Mouse (Mus musculus) neural tube, embryonic 10.5 days (tissue): ENCODE results near the gene Fbxo4.

Experiments used
- DNase-seq: peaks from one replicate; pipeline ENCODE4 v3.0.0-alpha.2; 2017; ENCODE audit warnings: low spot score; ENCODE audit errors: extremely low spot score

The Fbxo4 gene

DNA sequence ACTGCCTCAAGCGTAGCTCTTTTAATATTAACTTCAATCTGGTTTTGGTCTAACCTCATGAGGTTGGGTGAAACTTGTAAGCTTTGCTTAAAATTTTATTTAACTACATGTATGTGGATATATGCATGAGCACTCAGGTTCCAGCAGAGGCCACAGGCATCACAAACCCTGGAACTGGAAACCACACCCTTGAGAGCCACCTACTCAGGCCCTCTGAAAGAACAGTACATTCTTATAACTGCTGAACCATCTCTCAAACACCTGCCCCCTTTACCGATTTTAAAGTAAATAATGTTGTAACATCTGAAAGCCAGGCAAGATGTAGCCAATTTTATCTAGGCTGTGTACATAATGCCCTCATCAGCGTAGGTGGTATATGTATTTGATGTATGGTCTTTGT, 498 bp upstream of the Fbxo4 start:
- no peak for DNase-seq

DNA sequence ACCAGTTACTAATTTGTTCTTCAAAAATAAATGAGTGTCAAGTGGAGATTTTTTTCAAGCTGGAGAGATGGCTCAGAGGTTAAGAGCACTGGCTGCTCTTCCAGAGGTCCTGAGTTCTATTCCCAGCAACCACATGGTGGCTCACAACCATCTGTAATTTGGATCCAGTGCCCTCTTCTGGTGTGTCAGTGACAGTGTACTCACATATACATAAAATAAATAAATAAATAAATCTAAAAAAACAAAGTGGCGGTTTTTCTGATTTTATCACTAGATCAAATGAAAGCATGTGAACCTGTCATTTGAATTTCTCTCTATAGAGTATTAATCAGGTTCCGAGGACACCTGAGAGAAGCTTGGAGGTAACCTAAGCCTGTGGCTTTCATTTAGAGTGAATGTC, 1.1 kb downstream of the Fbxo4 start:
- no peak for DNase-seq

DNA sequence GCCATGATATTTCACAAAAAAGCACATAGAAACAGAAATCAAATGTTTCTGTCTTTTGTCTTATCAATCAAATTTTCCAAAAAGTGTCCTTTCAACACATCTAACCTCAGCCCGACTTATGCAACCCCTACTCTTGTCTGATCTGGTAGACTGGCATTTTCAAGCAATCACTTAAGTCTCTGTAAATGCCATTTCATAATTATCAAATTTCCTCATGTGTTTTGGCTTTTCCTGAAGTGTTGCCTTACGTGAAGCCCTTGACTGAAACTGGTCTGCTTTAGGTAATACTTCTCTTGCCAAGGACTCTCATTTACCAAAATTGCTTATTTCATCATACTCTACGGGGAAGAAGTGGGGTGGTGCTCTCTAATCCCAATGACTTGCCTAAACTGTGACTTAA, 6.1 kb downstream of the Fbxo4 start:
- no peak for DNase-seq

DNA sequence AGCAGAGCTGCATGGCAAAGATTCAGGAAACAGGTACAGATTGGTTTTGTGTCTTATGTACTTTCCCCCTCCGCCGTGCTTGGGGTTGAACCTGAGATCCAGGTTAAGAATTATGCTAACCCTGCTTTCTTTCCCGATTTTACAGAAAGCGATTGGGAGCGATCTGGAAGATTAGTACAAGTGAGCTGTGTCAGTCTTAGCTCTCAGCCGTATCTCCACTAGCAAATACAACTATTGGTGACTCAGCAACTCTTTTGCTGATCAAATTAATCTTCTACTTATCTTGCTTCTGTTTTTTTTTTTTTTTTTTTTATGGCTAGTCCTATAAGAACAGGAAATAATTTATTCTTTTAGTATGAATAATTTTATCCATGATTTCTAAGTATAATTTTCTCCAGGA, 9.2 kb downstream of the Fbxo4 start:
- DNase-seq = no peak

DNA sequence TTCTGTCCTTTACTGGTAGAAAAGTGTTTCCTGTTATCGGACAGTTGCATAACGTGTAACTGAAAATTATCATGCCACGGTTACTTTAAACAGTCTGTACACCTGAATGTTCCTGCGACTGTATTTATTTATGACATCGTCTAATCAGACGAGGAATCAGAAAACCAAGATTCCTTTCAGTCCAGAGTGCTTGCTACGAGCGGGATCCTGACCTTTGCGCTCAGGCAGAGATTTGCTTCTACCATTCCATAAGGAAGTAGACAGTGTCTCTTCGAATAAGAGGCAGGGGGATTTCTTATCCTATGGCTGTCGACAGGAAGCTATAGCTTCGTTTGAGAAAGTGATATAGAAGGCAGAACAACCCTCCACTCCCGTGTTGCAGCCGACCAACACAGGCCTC, 9.6 kb downstream of the Fbxo4 start:
- no peak for DNase-seq

DNA sequence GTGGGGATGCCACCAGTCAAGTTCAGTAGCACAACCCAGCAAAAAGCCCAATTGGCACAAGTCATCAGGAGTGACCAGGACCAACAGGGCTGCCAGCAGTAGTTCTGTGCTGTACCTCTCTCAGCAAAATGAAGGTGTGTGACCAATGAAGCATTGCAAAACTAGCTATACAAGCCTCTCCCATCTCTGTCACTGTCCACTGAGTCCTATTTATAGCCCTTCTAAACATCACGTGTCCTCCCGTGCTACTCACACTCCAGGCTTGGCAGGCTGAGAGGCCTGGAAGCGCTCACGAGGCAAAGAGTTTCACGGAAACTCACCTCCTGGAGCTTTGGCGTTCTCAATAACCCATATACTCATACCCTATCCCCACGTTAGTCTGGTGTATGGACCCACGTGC, 17.1 kb downstream of the Fbxo4 start:
- no peak for DNase-seq

DNA sequence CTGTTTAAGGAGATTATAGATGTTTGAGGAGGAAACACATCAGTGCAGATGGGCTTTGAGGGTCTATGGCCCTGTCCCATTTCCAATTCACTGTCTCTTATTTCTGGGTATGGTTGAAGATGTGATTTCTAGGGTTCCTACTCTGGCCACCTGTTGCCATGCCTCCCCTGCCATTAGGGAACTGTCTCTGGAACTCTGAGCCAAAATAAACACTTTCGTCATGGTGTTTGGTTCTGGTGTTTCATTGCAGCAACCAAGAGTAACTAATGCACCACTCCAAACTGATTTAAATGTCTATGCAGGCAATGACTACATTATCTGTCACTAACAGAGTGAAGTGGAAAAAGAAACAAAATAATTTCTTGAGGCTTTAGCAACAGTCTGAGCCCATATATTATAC, 19.3 kb downstream of the Fbxo4 start:
- no peak for DNase-seq

DNA sequence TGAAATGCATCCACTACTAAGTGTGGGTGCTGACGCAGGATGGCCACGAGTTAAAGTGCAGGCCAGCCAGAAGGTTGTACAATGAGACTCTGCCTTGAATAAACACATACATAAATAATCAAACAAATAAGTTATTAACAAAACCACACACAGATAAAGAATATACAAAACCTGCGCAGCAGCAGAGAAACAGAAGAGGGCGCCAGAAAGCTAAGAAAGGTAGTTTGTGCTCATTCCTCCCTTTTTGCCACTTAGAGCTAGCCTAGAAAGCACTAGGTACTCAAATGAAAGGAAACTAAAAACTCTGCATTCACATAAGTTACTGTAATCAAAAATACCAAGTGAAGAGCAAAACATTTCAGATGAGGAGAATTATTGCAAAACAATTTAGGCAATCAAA, 21.4 kb downstream of the Fbxo4 start:
- no peak for DNase-seq

DNA sequence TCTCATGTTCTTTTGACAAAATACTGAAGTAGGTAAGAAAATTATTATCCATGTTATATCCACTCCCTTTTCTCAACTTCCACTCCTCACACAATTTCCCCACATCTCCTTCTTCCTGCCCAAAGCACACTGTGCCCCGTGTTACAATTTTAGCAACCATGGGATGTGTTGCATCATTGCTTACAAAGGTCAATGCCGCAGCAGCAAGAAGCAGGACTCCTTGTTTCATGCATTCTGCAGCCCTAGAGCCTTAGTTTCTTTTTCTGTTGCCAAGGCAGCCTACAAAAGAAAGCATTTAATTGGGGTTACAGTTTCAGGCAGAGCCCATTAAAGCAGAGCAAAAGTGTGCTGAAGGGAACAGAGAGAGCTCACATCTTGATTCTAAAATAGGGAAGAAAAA, 24.4 kb downstream of the Fbxo4 start:
- no peak for DNase-seq

DNA sequence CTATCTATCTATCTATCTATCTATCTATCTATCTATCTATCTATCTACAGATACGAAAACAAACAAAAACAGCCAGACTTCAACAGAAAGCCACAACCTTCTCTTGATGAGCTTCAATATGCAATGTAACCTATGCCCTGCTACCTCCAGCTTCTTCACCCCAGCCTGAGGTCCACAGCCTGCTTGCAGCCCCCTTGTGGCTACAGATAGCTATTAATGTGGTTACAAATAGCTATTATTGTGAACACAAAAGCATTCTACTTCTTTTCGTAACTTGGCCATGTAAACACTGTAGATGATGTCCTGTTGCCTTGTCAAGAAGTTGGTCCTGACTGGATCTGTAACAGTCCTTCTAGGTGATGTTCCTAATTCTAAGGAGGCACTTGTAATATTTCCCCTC, 41.2 kb downstream of the Fbxo4 start:
- no peak for DNase-seq

DNA sequence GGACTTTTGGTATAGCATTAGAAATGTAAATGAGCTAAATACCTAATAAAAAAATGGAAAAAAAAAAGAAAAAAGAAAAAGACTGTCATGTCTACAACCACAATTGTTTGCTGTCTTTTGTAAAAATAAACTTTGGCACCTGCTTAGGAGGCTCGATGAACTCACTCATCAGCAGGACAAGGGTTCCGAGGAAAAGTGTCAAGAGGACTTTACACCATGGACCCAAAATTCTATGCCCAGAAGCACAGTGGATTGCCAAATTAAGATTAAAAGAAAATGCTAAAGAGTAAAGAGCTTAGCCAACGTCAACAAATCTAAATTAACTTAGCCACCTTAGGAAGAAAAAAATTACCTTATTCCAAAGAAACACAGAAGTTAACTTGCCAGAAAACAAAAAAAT, 43.3 kb downstream of the Fbxo4 start:
- DNase-seq = no peak

DNA sequence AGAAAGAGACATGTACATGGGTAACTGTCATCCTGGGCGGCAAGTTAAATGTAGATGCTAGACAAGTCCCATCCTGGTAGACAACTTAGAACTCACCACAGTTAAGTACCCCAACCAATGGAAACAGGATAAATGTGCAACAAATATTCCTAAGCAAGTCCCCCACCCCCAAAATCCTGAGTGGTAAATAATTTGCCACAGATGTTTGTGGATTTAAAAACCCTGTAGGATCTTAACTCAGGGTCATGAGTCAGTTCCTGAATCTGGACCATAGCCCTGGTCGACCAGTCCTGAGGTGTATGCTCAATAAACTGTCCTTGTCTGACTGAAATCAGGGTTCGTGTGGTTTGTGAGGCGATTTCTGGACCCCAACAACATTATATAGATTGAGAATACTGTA, 45.9 kb downstream of the Fbxo4 start:
- DNase-seq = no peak

DNA sequence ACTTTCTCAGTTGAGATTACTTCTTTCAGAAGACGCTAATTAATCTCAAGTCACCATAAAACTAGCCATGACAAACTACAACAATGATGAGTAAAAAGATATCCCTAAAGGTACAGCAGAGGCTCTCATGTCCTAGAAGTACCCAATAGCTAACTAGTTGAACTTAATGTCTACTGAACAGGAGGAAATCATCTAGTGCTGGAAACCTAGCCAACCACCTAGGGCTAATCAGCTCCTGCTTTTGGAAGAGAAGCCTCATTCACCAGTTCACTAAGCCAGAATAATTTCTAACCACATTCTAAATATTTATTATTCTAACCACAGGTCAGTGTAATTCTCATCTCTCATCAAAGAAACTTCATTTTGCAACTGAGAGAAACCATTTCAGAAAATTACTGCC, 47.4 kb downstream of the Fbxo4 start:
- no peak for DNase-seq
